Mouse (Mus musculus): ENCODE data around the gene Tut1.
"Not testable (repeated sequence)": the region's sequence is repeated elsewhere in the genome, so short reads cannot be mapped to it uniquely, and the experiment has no call there.

The Tut1 gene

GRCm38 (mm10) chr19:8942276-8942964 is 11.2 kb upstream of the Tut1 start:
- no peak for DNase-seq (ENCODE audit: low read depth in 2 of 2, low spot score in 2 of 2)

GRCm38 (mm10) chr19:8943047-8943446 is 10.6 kb upstream of the Tut1 start:
- DNase-seq (ENCODE audit: low read depth in 2 of 2, low spot score in 2 of 2), result no peak

GRCm38 (mm10) chr19:8944062-8944461 is 9.6 kb upstream of the Tut1 start:
- DNase-seq (ENCODE audit: low read depth in 2 of 2, low spot score in 2 of 2), result no peak

- peak in 1 of 2 experiments; percentile 35 for DNase-seq (ENCODE audit: low read depth in 2 of 2, low spot score in 2 of 2)
Observed at GRCm38 (mm10) chr19:8944750-8945149, 8.9 kb upstream of the Tut1 start.

- no peak for DNase-seq (ENCODE audit: low read depth in 2 of 2, low spot score in 2 of 2)
Observed at GRCm38 (mm10) chr19:8945251-8945650, 8.4 kb upstream of the Tut1 start.

- no peak for DNase-seq (ENCODE audit: low read depth in 2 of 2, low spot score in 2 of 2)
Observed at GRCm38 (mm10) chr19:8946929-8947328, 6.7 kb upstream of the Tut1 start.

- DNase-seq (ENCODE audit: low read depth in 2 of 2, low spot score in 2 of 2), result no peak
Observed at GRCm38 (mm10) chr19:8950190-8950589, 3.5 kb upstream of the Tut1 start.

- DNase-seq (ENCODE audit: low read depth in 2 of 2, low spot score in 2 of 2), result no peak
Observed at GRCm38 (mm10) chr19:8952241-8952640, 1.4 kb upstream of the Tut1 start.

- no peak for DNase-seq (ENCODE audit: low read depth in 2 of 2, low spot score in 2 of 2)
Observed at GRCm38 (mm10) chr19:8954171-8954570, 524 bp downstream of the Tut1 start.

GRCm38 (mm10) chr19:8962256-8962655 is 8.6 kb downstream of the Tut1 start:
- DNase-seq (ENCODE audit: low read depth in 2 of 2, low spot score in 2 of 2), result no peak

- no peak for DNase-seq (ENCODE audit: low read depth in 2 of 2, low spot score in 2 of 2)
Observed at GRCm38 (mm10) chr19:8965075-8965474, 11.4 kb downstream of the Tut1 start.

- DNase-seq (ENCODE audit: low read depth in 2 of 2, low spot score in 2 of 2), result no peak
Observed at GRCm38 (mm10) chr19:8965771-8966170, 12.1 kb downstream of the Tut1 start.

- DNase-seq (ENCODE audit: low read depth in 2 of 2, low spot score in 2 of 2), result no peak
Observed at GRCm38 (mm10) chr19:8966198-8966589, 12.5 kb downstream of the Tut1 start.

GRCm38 (mm10) chr19:8966590-8967372 is 13.1 kb downstream of the Tut1 start, which contains the start of gene Eef1g:
Eef1g (plus strand) TSS chr19:8967041.
- DNase-seq (ENCODE audit: low read depth in 2 of 2, low spot score in 2 of 2), result peak; percentile 97 to 98

GRCm38 (mm10) chr19:8967373-8967743 is 13.7 kb downstream of the Tut1 start:
- no peak for DNase-seq (ENCODE audit: low read depth in 2 of 2, low spot score in 2 of 2)

GRCm38 (mm10) chr19:8967893-8968292 is 14.2 kb downstream of the Tut1 start:
- no peak for DNase-seq (ENCODE audit: low read depth in 2 of 2, low spot score in 2 of 2)

- not testable (repeated sequence) for DNase-seq (ENCODE audit: low read depth in 2 of 2, low spot score in 2 of 2)
Observed at GRCm38 (mm10) chr19:8972491-8972890, 18.8 kb downstream of the Tut1 start.

GRCm38 (mm10) chr19:8974638-8975037 is 21.0 kb downstream of the Tut1 start:
- DNase-seq (ENCODE audit: low read depth in 2 of 2, low spot score in 2 of 2), result no peak

GRCm38 (mm10) chr19:8975491-8975890 is 21.8 kb downstream of the Tut1 start:
- DNase-seq (ENCODE audit: low read depth in 2 of 2, low spot score in 2 of 2), result no peak

GRCm38 (mm10) chr19:8976535-8976934 is 22.9 kb downstream of the Tut1 start:
- no peak for DNase-seq (ENCODE audit: low read depth in 2 of 2, low spot score in 2 of 2)

GRCm38 (mm10) chr19:8980771-8981170 is 27.1 kb downstream of the Tut1 start:
- no peak for DNase-seq (ENCODE audit: low read depth in 2 of 2, low spot score in 2 of 2)

- no peak for DNase-seq (ENCODE audit: low read depth in 2 of 2, low spot score in 2 of 2)
Observed at GRCm38 (mm10) chr19:8981450-8982168, 28.0 kb downstream of the Tut1 start.
